Comparison of ENCODE assay signal across 15 mouse cellular contexts in the genomic region with DNA sequence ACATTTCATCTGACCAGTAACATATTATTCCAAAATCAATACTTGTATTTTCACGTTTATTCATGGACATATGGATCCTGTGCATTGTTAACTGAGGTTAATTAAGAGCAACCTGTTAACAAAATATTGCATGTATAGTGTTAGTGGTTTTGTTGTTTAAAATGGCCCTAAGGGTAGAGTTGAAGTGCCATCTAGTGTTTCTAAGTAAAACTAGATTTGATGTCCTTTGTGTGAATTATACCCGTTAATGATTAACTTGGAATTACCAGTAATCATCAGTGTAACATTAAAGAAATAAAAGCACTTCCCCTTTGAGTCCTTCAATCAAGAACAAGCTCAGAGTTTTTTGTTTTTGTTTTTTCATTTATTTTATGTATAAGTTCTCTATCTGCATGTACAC. TPM values are rescaled to one million over a fixed set of nuclear protein-coding genes. Genes with fewer than 3 reads are reported as not detected.
DNase-seq lines count a peak whose midpoint lies in the region; ATAC-seq and TF ChIP-seq lines count a peak whose summit lies in the region.
"Had no signal": no experiment of that assay in that cellular context is flagged by ENCODE, and none has a peak within 500 bp of the region (broad histone marks: within the 10 kb centered on the region; RNA-seq: fewer than 3 reads in every experiment).

No protein-coding gene starts in this region.

- no peak for TF ChIP-seq POLR2A in CH12.LX (IDR thresholded peaks at IDR 0.05; ENCODE audit: low read depth, low read length)

- H3K9me3 ChIP-seq in heart, postnatal 0 days (replicated peaks; ENCODE audit: control insufficient read depth, low read length): no peaks in the 10 kb centered on the region
- no peaks in the 10 kb centered on the region for H3K9me3 ChIP-seq in heart, embryonic 12.5 days (replicated peaks)
- H3K9me3 ChIP-seq in lung, embryonic 14.5 days (ENCODE audit: low read depth, low read length): no peaks in the 10 kb centered on the region
- no peaks in the 10 kb centered on the region for H3K9me3 ChIP-seq in CH12.LX (replicated peaks; ENCODE audit: low read length)
- H3K9me3 ChIP-seq: forebrain, embryonic 15.5 days; megakaryocyte, embryonic 14.5 days had no signal

- H3K4me2 ChIP-seq in heart, postnatal 0 days (ENCODE audit: low read depth, low read length): no peak overlapping the region
- no peak overlapping the region for H3K4me2 ChIP-seq in heart, embryonic 12.5 days
- no peak overlapping the region for H3K4me2 ChIP-seq in lung, embryonic 14.5 days
- H3K4me2 ChIP-seq in CH12.LX (ENCODE audit: insufficient read depth, low read depth, poor library complexity, severe bottlenecking): no peak overlapping the region
- H3K4me2 ChIP-seq: forebrain, embryonic 15.5 days had no signal

- TF ChIP-seq EP300 in heart, postnatal 0 days (IDR thresholded peaks at IDR 0.05; ENCODE audit: low read depth): no peak
- no peak for TF ChIP-seq EP300 in CH12.LX (IDR thresholded peaks at IDR 0.05; ENCODE audit: low read length)

- H3K4me3 ChIP-seq in heart, postnatal 0 days (ENCODE audit: low read depth, low read length): no peak overlapping the region
- H3K4me3 ChIP-seq in heart, embryonic 12.5 days: no peak overlapping the region
- H3K4me3 ChIP-seq in lung, embryonic 14.5 days (ENCODE audit: low read depth, low read length): no peak overlapping the region
- no peak overlapping the region for H3K4me3 ChIP-seq in CH12.LX (replicated peaks in 1 of 3; ENCODE audit: low read depth in 2 of 3, low read length in 2 of 3, poor library complexity in 1 of 3)
- H3K4me3 ChIP-seq: forebrain, embryonic 15.5 days; megakaryocyte, embryonic 14.5 days had no signal

- H3K27ac ChIP-seq in heart, postnatal 0 days (ENCODE audit: low read depth): no peak overlapping the region
- H3K27ac ChIP-seq in heart, embryonic 12.5 days (ENCODE audit: poor library complexity, severe bottlenecking): no peak overlapping the region
- H3K27ac ChIP-seq in lung, embryonic 14.5 days (ENCODE audit: low read depth): no peak overlapping the region
- no peak overlapping the region for H3K27ac ChIP-seq in CH12.LX (ENCODE audit: insufficient read depth, low read depth)
- H3K27ac ChIP-seq: liver, embryonic 14.5 days had no signal

- in situ Hi-C loops in CH12.LX (cut with MboI; ENCODE audit: low pct_ligation_motif_present, low pct_unique_long_range_greater_than_20kb, low sequenced_read_pairs): no loop called here

- H3K36me3 ChIP-seq in heart, postnatal 0 days (replicated peaks; ENCODE audit: control insufficient read depth, insufficient read depth, low read length): no peaks in the 10 kb centered on the region
- H3K36me3 ChIP-seq in heart, embryonic 12.5 days: no peaks in the 10 kb centered on the region
- no peaks in the 10 kb centered on the region for H3K36me3 ChIP-seq in lung, embryonic 14.5 days (ENCODE audit: insufficient read depth)
- peaks cover 0 to 11% of the 10 kb centered on the region in 2 experiments for H3K36me3 ChIP-seq in CH12.LX (replicated peaks in 1 of 2; ENCODE audit: control insufficient read depth in 1 of 2, insufficient read depth in 1 of 2, low read length in 1 of 2)
- H3K36me3 ChIP-seq: forebrain, embryonic 15.5 days had no signal

- H3K4me1 ChIP-seq in heart, postnatal 0 days (ENCODE audit: control insufficient read depth, insufficient read depth): peaks cover 30% of the 10 kb centered on the region
- peaks cover 27% of the 10 kb centered on the region for H3K4me1 ChIP-seq in heart, embryonic 12.5 days (replicated peaks)
- H3K4me1 ChIP-seq in lung, embryonic 14.5 days (ENCODE audit: insufficient read depth): peaks cover 7% of the 10 kb centered on the region; the same call in 1 of the 2 replicates
- peaks cover 6 to 31% of the 10 kb centered on the region in 2 experiments for H3K4me1 ChIP-seq in CH12.LX (ENCODE audit: control insufficient read depth in 1 of 2, insufficient read depth in 2 of 2)

- dilution Hi-C loops in CH12.LX (cut with MboI; ENCODE audit: extremely low pct_ligation_motif_present, extremely low pct_unique_long_range_greater_than_20kb, low sequenced_read_pairs): no loop called here

- DNase-seq in heart, postnatal 0 days (ENCODE audit: low spot score): no peak
- DNase-seq in lung, embryonic 14.5 days: peak; percentile 14
- no peak for DNase-seq in lung, postnatal 36 days
- DNase-seq in CH12.LX (ENCODE audit: extremely low read depth): peak; percentile 33
- DNase-seq in induced T-regulatory cell, adult 2 months (ENCODE audit: low read depth): peak; percentile 65
- no peak for DNase-seq in adrenal gland, adult (ENCODE audit: inconsistent age in 2 of 2, low spot score in 1 of 2)
- no peak for DNase-seq in adrenal gland, postnatal 14 days
- DNase-seq: heart, postnatal 10 days; kidney, postnatal 25 days had no signal

- H3K79me2 ChIP-seq in CH12.LX (replicated peaks; ENCODE audit: control insufficient read depth, extremely low read depth, insufficient read depth, poor library complexity, severe bottlenecking): peaks cover 20% of the 10 kb centered on the region

- peak; percentile 52 for TF ChIP-seq CTCF in heart, postnatal 0 days (IDR thresholded peaks at IDR 0.05; ENCODE audit: low read depth)
- peak; percentile 36; the same call in 1 of the 2 replicates for TF ChIP-seq CTCF in lung, embryonic 14.5 days (IDR thresholded peaks at IDR 0.05; ENCODE audit: low read depth)
- peak; percentile 21 to 80; a peak in 3 of 4 replicates for TF ChIP-seq CTCF in CH12.LX (conservative IDR thresholded peaks at IDR 0.05 in 1 of 2, IDR thresholded peaks at IDR 0.05 in 1 of 2; ENCODE audit: low read depth in 2 of 2, low read length in 2 of 2)

- no peak for ATAC-seq in heart, postnatal 0 days (ENCODE audit: insufficient read depth, low read depth)
- no peak for ATAC-seq in heart, embryonic 12.5 days (ENCODE audit: insufficient number of reproducible peaks, low FRiP score)
- ATAC-seq in lung, embryonic 14.5 days (ENCODE audit: insufficient read depth): no peak
- ATAC-seq: forebrain, embryonic 15.5 days; hindbrain, embryonic 16.5 days had no signal

- WGBS in heart, postnatal 0 days: 43% methylated on average over 2 of the region's 2 CpGs
- WGBS in heart, embryonic 12.5 days: 60% methylated on average over 2 of the region's 2 CpGs
- WGBS in lung, embryonic 14.5 days: 68% methylated on average over 2 of the region's 2 CpGs

- H3K9ac ChIP-seq in heart, postnatal 0 days (replicated peaks; ENCODE audit: low read depth, low read length): no peak overlapping the region
- H3K9ac ChIP-seq in heart, embryonic 12.5 days: no peak overlapping the region
- H3K9ac ChIP-seq in lung, embryonic 14.5 days: no peak overlapping the region
- H3K9ac ChIP-seq in CH12.LX (ENCODE audit: insufficient read depth, low read depth): no peak overlapping the region
- H3K9ac ChIP-seq: forebrain, embryonic 15.5 days; liver, embryonic 14.5 days had no signal

- TF ChIP-seq RAD21 in CH12.LX (IDR thresholded peaks at IDR 0.05; ENCODE audit: low read depth, low read length): peak; percentile 94

- no peaks in the 10 kb centered on the region for H3K27me3 ChIP-seq in heart, postnatal 0 days (ENCODE audit: control insufficient read depth, insufficient read depth, low read length)
- H3K27me3 ChIP-seq in heart, embryonic 12.5 days (replicated peaks): no peaks in the 10 kb centered on the region
- H3K27me3 ChIP-seq in lung, embryonic 14.5 days (ENCODE audit: insufficient read depth, low read length): no peaks in the 10 kb centered on the region
- H3K27me3 ChIP-seq in CH12.LX (replicated peaks): no peaks in the 10 kb centered on the region
- H3K27me3 ChIP-seq: forebrain, embryonic 15.5 days; megakaryocyte, embryonic 14.5 days had no signal

TF ChIP-seq in CH12.LX, 34 proteins besides CTCF, POLR2A, EP300 and RAD21:
- TF ChIP-seq KAT2A (IDR thresholded peaks at IDR 0.05; ENCODE audit: insufficient replicate concordance, low read length): no peak
- no peak for TF ChIP-seq JUN (IDR thresholded peaks at IDR 0.05; ENCODE audit: insufficient read depth, low read depth, low read length)
- peak; percentile 65 for TF ChIP-seq SMC3 (IDR thresholded peaks at IDR 0.05; ENCODE audit: low read depth, low read length)
- TF ChIP-seq ZC3H11A (IDR thresholded peaks at IDR 0.05; ENCODE audit: low read depth, low read length): peak; percentile 27; the same call in 1 of the 2 replicates

RNA-seq across cellular contexts. Expression of a gene that starts 1.2 kb away (rescaled TPM):
- total RNA-seq in heart, postnatal 0 days (2014; rRNA removed; ENCODE audit: low replicate concordance): 149 and 160 TPM in 2 replicates
- polyA plus RNA-seq in heart, postnatal 0 days (2015; fragmentation: Nextera tagmentation; extraction: Ambion mirVana): 121 and 123 TPM in 2 replicates
- polyA plus RNA-seq in heart, embryonic 12.5 days (2016; fragmentation: Nextera tagmentation; extraction: Ambion mirVana): 122 and 132 TPM in 2 replicates
- 85.7 and 89.9 TPM in 2 replicates for polyA plus RNA-seq in lung, embryonic 14.5 days (2014; fragmentation: Nextera tagmentation; extraction: Ambion mirVana)
- 28.0 and 28.7 TPM in 2 replicates for total RNA-seq in CH12.LX (2012; rRNA removed)
- 20.0 and 22.3 TPM in 2 replicates for total RNA-seq in CH12.LX (2014; rRNA removed)
- polyA plus RNA-seq in CH12.LX (2012; ENCODE audit: insufficient read length, low read depth): 18.5 and 22.2 TPM in 2 replicates
- total RNA-seq in adrenal gland, postnatal 14 days (2021): 129 and 135 TPM in 2 replicates

RNA-seq across cellular contexts. Expression of a gene that starts 43.9 kb away (rescaled TPM):
- total RNA-seq in heart, postnatal 0 days (2014; rRNA removed; ENCODE audit: low replicate concordance): not detected in 2 replicates
- polyA plus RNA-seq in heart, postnatal 0 days (2015; fragmentation: Nextera tagmentation; extraction: Ambion mirVana): 0.08 and 0.12 TPM in 2 replicates
- polyA plus RNA-seq in heart, embryonic 12.5 days (2016; fragmentation: Nextera tagmentation; extraction: Ambion mirVana): 0.11 and 0.57 TPM in 2 replicates
- 1.0 and 1.1 TPM in 2 replicates for polyA plus RNA-seq in lung, embryonic 14.5 days (2014; fragmentation: Nextera tagmentation; extraction: Ambion mirVana)
- 0.04 and 0.13 TPM in 2 replicates for total RNA-seq in CH12.LX (2012; rRNA removed)
- 0.11 and 0.20 TPM in 2 replicates for total RNA-seq in CH12.LX (2014; rRNA removed)
- polyA plus RNA-seq in CH12.LX (2012; ENCODE audit: insufficient read length, low read depth): 0.59 and 0.80 TPM in 2 replicates
- not detected in 2 replicates for total RNA-seq in adrenal gland, postnatal 14 days (2021)
- total RNA-seq: heart, postnatal 10 days; left cerebral cortex, adult 8-10 months had no signal
- polyA plus RNA-seq: liver, embryonic 14.5 days had no signal

Comparison
In these comparisons a context has a peak if more than half of its experiments do, and no peak if none do; other contexts are left out.
1. DNase-seq: peak in lung, embryonic 14.5 days (single experiment), CH12.LX (single experiment) and induced T-regulatory cell, adult 2 months (single experiment); none in heart, postnatal 0 days (single experiment), lung, postnatal 36 days (single experiment), adrenal gland, adult (0 of 2) and adrenal gland, postnatal 14 days (single experiment).
2. Peak in every context shown above with its lines, with median percentiles within 50 percentile points of each other: CTCF ChIP-seq.